Mouse (Mus musculus) heart, adult 2 months (tissue): ENCODE results near the gene Ctdspl. TPM values are rescaled to one million over a fixed set of nuclear protein-coding genes. Genes with fewer than 3 reads are reported as not detected.
A peak's percentile ranks its signal among the peaks of the same experiment; 100 is the strongest.

Experiments used
- DNase-seq, 2 experiments: peaks; one replicate each; pipeline ENCODE4 v3.0.0; 2021
- H3K27ac ChIP-seq: fragments of 200-600 bp; 2 replicates; pipeline ENCODE4 v1.8.1; 2022
- H3K27me3 ChIP-seq: fragments of 200-500 bp; 2 replicates; pipeline ENCODE4 v1.6.1; 2012; ENCODE audit warnings: mild to moderate bottlenecking, low read length, inconsistent platforms, mixed read lengths; ENCODE audit not compliant: control insufficient read depth, insufficient read depth
- H3K36me3 ChIP-seq: fragments of 200-500 bp; 2 replicates; pipeline ENCODE4 v1.6.1; 2012; ENCODE audit warnings: low read length, inconsistent platforms; ENCODE audit not compliant: control insufficient read depth, insufficient read depth
- H3K4me1 ChIP-seq: fragments of 200-500 bp; 2 replicates; pipeline ENCODE4 v1.6.1; 2011; ENCODE audit warnings: low read length; ENCODE audit not compliant: control insufficient read depth, insufficient read depth
- H3K4me3 ChIP-seq: fragments of 200-600 bp; 2 replicates; pipeline ENCODE4 v1.8.1; 2022
- H3K79me2 ChIP-seq: fragments of 200-500 bp; replicated peaks from 2 replicates; pipeline ENCODE4 v1.6.1; 2012; ENCODE audit warnings: mild to moderate bottlenecking, inconsistent platforms, low read length, moderate library complexity, mixed read lengths; ENCODE audit not compliant: control insufficient read depth, insufficient read depth
- H3K9ac ChIP-seq: fragments of 200-500 bp; 2 replicates; pipeline ENCODE4 v1.6.1; 2012; ENCODE audit warnings: low read depth, mild to moderate bottlenecking, control low read depth, inconsistent platforms, low read length, mixed read lengths
- CTCF ChIP-seq: fragments of 200-600 bp; IDR thresholded peaks from 2 replicates; pipeline ENCODE4 v1.8.1; 2022; ENCODE audit warnings: antibody characterized with exemption, mild to moderate bottlenecking, moderate library complexity
- EP300 ChIP-seq: fragments of 200-500 bp; IDR thresholded peaks from 2 replicates; pipeline ENCODE4 v1.6.1; 2011; ENCODE audit warnings: low read depth, low read length, control low read depth; ENCODE audit not compliant: insufficient read depth
- POLR2A ChIP-seq: fragments of 200-500 bp; IDR thresholded peaks from 2 replicates; pipeline ENCODE4 v1.6.1; 2011; ENCODE audit warnings: mild to moderate bottlenecking, low read depth, low read length, control low read depth; ENCODE audit not compliant: insufficient read depth
- WGBS: fragments of 180-500 bp; shearing (Covaris S2); methylation state at CpG from one replicate; pipeline ENCODE4 v1.1.7; 2018; 5-methylcytosine and 5-hydroxymethylcytosine counted together
- intact Hi-C: fragments of 180-260 bp; cut with DNase I; formaldehyde crosslinking; loops from one replicate; pipeline ENCODE4 v1.15.1; 2025
- polyA plus RNA-seq: library from polyadenylated mRNA; depleted of rRNA; stranded (reverse); fragments of >200 nt; gene quantifications from 2 replicates; pipeline ENCODE4 v1.2.3, GENCODE M21; 2012
- total RNA-seq, 2 experiments: library from RNA; stranded (reverse); gene quantifications; 2 replicates each; pipeline ENCODE4 v1.2.3; 2021

Gene Ctdspl
- total and polyA plus RNA-seq, 3 experiments = 8.5 to 9.7 (median 9.0) TPM

- Histone ChIP-seq H3K4me1 (0 out of 2 replicates have a peak, but pooled peaks cover 2% of the 10 kb centered on the region), H3K4me3 (no peak overlapping the region), H3K9ac (no peak overlapping the region), H3K27me3 (no peaks in the 10 kb centered on the region), H3K79me2 (no peaks in the 10 kb centered on the region), H3K36me3 (no peaks in the 10 kb centered on the region), H3K27ac (no peak overlapping the region)
- 90% methylated on average over 10 of the region's 10 CpGs for WGBS
- intact Hi-C loops = loop anchor here (10.0 kb wide), 1 partner anchor 476 kb away; no protein-coding TSS in a partner anchor
- TF ChIP-seq CTCF = no peak
- no peak for TF ChIP-seq EP300
- no peak for TF ChIP-seq POLR2A
- no peak for DNase-seq
Measured at GRCm38 (mm10) chr9:119060701-119061100, 134.4 kb downstream of the Ctdspl start.

GRCm38 (mm10) chr9:119063036-119063644 lies 136.9 kb downstream of the Ctdspl start:
- Histone ChIP-seq H3K4me3 (no peak overlapping the region), H3K9ac (no peak overlapping the region), H3K79me2 (no peaks in the 10 kb centered on the region), H3K27ac (no peak overlapping the region), H3K4me1 (0 out of 2 replicates have a peak, but pooled peaks cover 2% of the 10 kb centered on the region), H3K27me3 (no peaks in the 10 kb centered on the region), H3K36me3 (no peaks in the 10 kb centered on the region)
- DNase-seq = no peak
- TF ChIP-seq CTCF = no peak
- no peak for TF ChIP-seq POLR2A
- no peak for TF ChIP-seq EP300
- 45% methylated on average over 19 of the region's 19 CpGs for WGBS
- intact Hi-C loops = loop anchor here (10.0 kb wide), 1 partner anchor 478 kb away; no protein-coding TSS in a partner anchor

- H3K27ac ChIP-seq = no peak overlapping the region
- intact Hi-C loops = loop anchor here (10.0 kb wide), 1 partner anchor 479 kb away; no protein-coding TSS in a partner anchor
- DNase-seq = no peak
- no peaks in the 10 kb centered on the region for H3K27me3 ChIP-seq
- no peak overlapping the region for H3K4me3 ChIP-seq
- H3K36me3 ChIP-seq = no peaks in the 10 kb centered on the region
- H3K9ac ChIP-seq = no peak overlapping the region
- no peak for TF ChIP-seq POLR2A
- TF ChIP-seq EP300 = no peak
- TF ChIP-seq CTCF = no peak
- 0 out of 2 replicates have a peak, but pooled peaks cover 2% of the 10 kb centered on the region for H3K4me1 ChIP-seq
- H3K79me2 ChIP-seq = no peaks in the 10 kb centered on the region
- WGBS = 66% methylated on average over 4 of the region's 4 CpGs
Measured at GRCm38 (mm10) chr9:119064296-119064695, 138.0 kb downstream of the Ctdspl start.

- Histone ChIP-seq H3K9ac (no peak overlapping the region), H3K36me3 (no peaks in the 10 kb centered on the region), H3K79me2 (no peaks in the 10 kb centered on the region), H3K27ac (no peak overlapping the region), H3K4me3 (no peak overlapping the region), H3K27me3 (no peaks in the 10 kb centered on the region), H3K4me1 (0 out of 2 replicates have a peak, but pooled peaks cover 2% of the 10 kb centered on the region)
- TF ChIP-seq POLR2A = no peak
- peak; percentile 99 for TF ChIP-seq CTCF
- peak; percentile 86 for TF ChIP-seq EP300
- 2% methylated on average over 6 of the region's 6 CpGs for WGBS
- DNase-seq = peak; percentile 75 to 84
- intact Hi-C loops = loop anchor here (1.0 to 10.0 kb wide), 3 partner anchors 37 to 483 kb away; no protein-coding TSS in a partner anchor
Measured at GRCm38 (mm10) chr9:119067601-119068000, 141.3 kb downstream of the Ctdspl start.

GRCm38 (mm10) chr9:119068266-119068665 lies 142.0 kb downstream of the Ctdspl start:
- Histone ChIP-seq H3K4me3 (no peak overlapping the region), H3K27ac (no peak overlapping the region), H3K4me1 (peaks cover 3% of the 10 kb centered on the region), H3K27me3 (no peaks in the 10 kb centered on the region), H3K9ac (no peak overlapping the region), H3K79me2 (no peaks in the 10 kb centered on the region), H3K36me3 (no peaks in the 10 kb centered on the region)
- no peak for DNase-seq
- intact Hi-C loops = loop anchor here (10.0 kb wide), 1 partner anchor 483 kb away; no protein-coding TSS in a partner anchor
- TF ChIP-seq EP300 = no peak
- TF ChIP-seq POLR2A = no peak
- no peak for TF ChIP-seq CTCF
- 80% methylated on average over 11 of the region's 11 CpGs for WGBS

GRCm38 (mm10) chr9:119070173-119070825 lies 144.0 kb downstream of the Ctdspl start:
- TF ChIP-seq EP300 (no peak), POLR2A (no peak), CTCF (no peak)
- 52% methylated on average over 13 of the region's 13 CpGs for WGBS
- Histone ChIP-seq H3K27ac (no peak overlapping the region), H3K36me3 (no peaks in the 10 kb centered on the region), H3K4me3 (no peak overlapping the region), H3K27me3 (no peaks in the 10 kb centered on the region), H3K4me1 (peaks cover 3% of the 10 kb centered on the region), H3K9ac (no peak overlapping the region), H3K79me2 (no peaks in the 10 kb centered on the region)
- intact Hi-C loops = no loop called here
- DNase-seq = no peak
